Mouse (Mus musculus) bone marrow, adult 2 months (tissue): ENCODE measurements around the gene Arglu1.

Experiments
- CTCF ChIP-seq: fragments of 200-500 bp; IDR thresholded peaks from 2 replicates; pipeline ENCODE4 v1.5.1; 2011; ENCODE audit warnings: low read length, control low read depth; ENCODE audit not compliant: control insufficient read depth, insufficient read depth
- POLR2A ChIP-seq: fragments of 200-500 bp; IDR thresholded peaks from 2 replicates; pipeline ENCODE4 v1.6.1; 2011; ENCODE audit warnings: low read depth, mild to moderate bottlenecking, control low read depth, low read length, borderline replicate concordance; ENCODE audit not compliant: control insufficient read depth

DNA sequence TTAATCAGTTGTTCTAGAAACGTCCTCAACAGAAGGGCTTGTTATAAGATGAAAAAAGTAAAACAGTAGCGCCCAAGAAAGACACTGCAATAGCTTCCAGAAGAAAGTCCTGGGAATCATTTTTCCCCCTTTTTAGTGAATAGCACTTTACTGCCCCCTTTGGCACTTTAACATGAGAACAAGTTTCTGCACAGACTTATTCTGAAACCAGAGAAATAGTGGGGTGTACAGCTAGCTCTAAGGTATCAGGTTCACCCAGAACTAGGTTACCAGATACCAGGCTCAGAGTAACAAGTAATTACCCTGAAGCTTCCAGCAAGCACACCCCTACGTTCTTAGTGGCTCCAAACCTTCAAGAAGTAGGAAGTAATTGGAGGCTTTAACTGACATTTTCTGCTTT, 43.0 kb downstream of the Arglu1 start:
- TF ChIP-seq CTCF (no peak), POLR2A (no peak)
